Mouse (Mus musculus): ENCODE measurements at regions not wholly inside any gene's neighbourhood (a gene's known extent, or its start where the extent isn't known, plus 50 kb on each side); places are given as distances from the start of the nearest gene placed in this dataset.

DNA sequence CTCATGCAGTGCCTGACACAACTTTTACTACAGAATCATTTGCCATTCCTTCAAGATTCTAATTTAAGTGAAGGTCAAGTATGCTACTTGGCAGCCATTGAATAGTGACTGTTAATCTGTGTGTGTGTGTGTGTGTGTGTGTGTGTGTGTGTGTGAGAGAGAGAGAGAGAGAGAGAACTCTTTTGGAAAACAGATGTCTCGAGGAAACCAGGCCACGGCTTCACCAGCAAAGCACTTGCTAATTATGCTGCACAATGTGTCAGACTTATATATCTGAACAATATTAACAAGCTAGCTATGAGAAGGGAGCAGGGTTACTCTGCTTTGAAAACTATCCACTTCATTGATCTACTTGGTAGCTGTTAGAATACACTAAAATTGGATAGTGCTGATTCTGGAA is 53.1 kb upstream of the Ralgps2 start:
- TF ChIP-seq CTCF (IDR thresholded peaks at IDR 0.05; ENCODE audit: low read depth) (no peak), EP300 (optimal IDR thresholded peaks at IDR 0.05) (no peak)

Data from stomach, postnatal 0 days (tissue).